Mouse (Mus musculus): Measurements from ENCODE around the gene Capns2.

The Capns2 gene

GRCm38 (mm10) chr8:92908448-92908847 is 7.2 kb downstream of the Capns2 start:
- DNase-seq = no peak

- DNase-seq = no peak
Observed at GRCm38 (mm10) chr8:92911477-92911876, 10.3 kb downstream of the Capns2 start.

GRCm38 (mm10) chr8:92913396-92913795 is 12.2 kb downstream of the Capns2 start:
- DNase-seq = peak; percentile 10

GRCm38 (mm10) chr8:92916082-92916481 is 14.9 kb downstream of the Capns2 start:
- DNase-seq = no peak

DNA sequence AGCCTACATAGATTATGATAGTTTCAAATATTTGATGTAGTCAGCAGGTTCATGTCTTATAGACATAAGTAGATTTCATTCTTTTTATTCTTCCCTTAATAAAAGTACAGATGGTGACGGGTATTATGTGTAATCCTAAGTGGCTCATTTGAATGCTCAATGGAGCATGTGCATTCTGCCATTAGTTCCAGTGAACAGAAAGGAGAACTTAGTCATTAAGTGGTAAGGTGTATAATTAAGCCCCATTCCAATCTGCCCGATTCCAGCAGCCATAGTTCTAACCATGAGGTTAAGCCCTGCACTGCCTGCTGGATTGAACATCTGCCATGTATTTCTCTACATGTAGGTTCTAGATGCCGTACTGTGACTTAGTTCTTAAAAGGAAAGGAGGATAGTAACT is 20.6 kb downstream of the Capns2 start:
- no peak for DNase-seq

DNA sequence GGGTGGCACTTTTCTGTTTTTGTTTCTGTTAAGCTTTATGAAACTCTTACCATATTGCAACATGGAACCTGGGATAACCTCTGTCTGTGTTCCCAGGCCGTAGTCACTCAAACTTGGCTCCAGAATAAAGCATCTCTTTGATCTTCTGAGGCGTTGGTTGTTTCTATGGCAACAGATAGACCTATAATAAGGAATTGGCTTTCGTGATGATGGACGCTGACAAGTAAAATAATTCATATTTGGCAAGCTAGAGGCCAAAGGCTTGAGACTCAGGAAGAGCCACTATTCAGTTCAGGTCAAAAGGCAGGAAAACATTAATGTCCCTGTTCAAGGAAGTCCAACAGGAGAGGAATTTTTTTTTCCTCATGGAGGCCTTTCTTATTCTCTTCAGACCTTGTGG is 27.8 kb downstream of the Capns2 start:
- DNase-seq = no peak

DNA sequence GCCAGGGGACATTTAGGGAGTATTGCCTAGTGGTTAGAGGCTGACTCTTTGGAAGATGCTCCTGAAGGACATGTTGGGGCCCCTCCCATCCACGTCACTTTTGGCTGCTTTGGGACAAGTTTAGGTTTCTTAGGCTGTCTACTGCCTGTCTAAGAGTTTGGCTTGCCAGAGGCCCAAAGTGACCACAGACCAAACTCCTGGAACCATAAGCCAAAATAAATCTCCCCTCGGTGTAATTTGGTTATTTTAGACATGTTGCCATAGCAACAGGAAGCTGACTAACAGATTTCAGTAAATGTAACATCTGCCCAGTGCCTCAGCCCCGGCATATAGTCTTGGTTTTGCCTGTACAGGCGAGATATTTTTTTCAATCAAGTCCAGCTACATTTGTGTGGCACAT is 36.8 kb downstream of the Capns2 start:
- no peak for DNase-seq

- DNase-seq = no peak
Observed at GRCm38 (mm10) chr8:92949071-92949470, 47.9 kb downstream of the Capns2 start.

GRCm38 (mm10) chr8:92950639-92951371 is 49.6 kb downstream of the Capns2 start:
- peak; percentile 26 for DNase-seq
